Mouse (Mus musculus): ENCODE data around the gene Naa15.
"Not testable (repeated sequence)": the region's sequence is repeated elsewhere in the genome, so short reads cannot be mapped to it uniquely, and the experiment has no call there.

The Naa15 gene

GRCm38 (mm10) chr3:51393651-51394050 is 21.3 kb upstream of the Naa15 start:
- no peak for DNase-seq (ENCODE audit: low read depth, low spot score)

GRCm38 (mm10) chr3:51394881-51395280 is 20.1 kb upstream of the Naa15 start:
- no peak for DNase-seq (ENCODE audit: low read depth, low spot score)

GRCm38 (mm10) chr3:51395461-51396145 is 19.3 kb upstream of the Naa15 start:
- DNase-seq (ENCODE audit: low read depth, low spot score): no peak

GRCm38 (mm10) chr3:51396219-51397068 is 18.5 kb upstream of the Naa15 start, which contains the start of gene Mgarp:
Mgarp (minus strand) TSS chr3:51396738.
- no peak for DNase-seq (ENCODE audit: low read depth, low spot score)

- no peak for DNase-seq (ENCODE audit: low read depth, low spot score)
These were observed 17.1 kb upstream of the Naa15 start for GRCm38 (mm10) chr3:51397700-51398299.

GRCm38 (mm10) chr3:51398667-51399066 is 16.3 kb upstream of the Naa15 start:
- DNase-seq (ENCODE audit: low read depth, low spot score): no peak

- DNase-seq (ENCODE audit: low read depth, low spot score): no peak
These were observed 15.4 kb upstream of the Naa15 start for GRCm38 (mm10) chr3:51399531-51399930.

- no peak for DNase-seq (ENCODE audit: low read depth, low spot score)
These were observed 14.3 kb upstream of the Naa15 start for GRCm38 (mm10) chr3:51400682-51401081.

GRCm38 (mm10) chr3:51402054-51402453 is 12.9 kb upstream of the Naa15 start:
- DNase-seq (ENCODE audit: low read depth, low spot score): not testable (repeated sequence)

- DNase-seq (ENCODE audit: low read depth, low spot score): no peak
These were observed 12.3 kb upstream of the Naa15 start for GRCm38 (mm10) chr3:51402628-51403027.

- no peak for DNase-seq (ENCODE audit: low read depth, low spot score)
These were observed 6.9 kb upstream of the Naa15 start for GRCm38 (mm10) chr3:51407870-51408560.

GRCm38 (mm10) chr3:51408561-51409183 is 6.3 kb upstream of the Naa15 start, which contains the start of gene Ndufc1:
Ndufc1 (minus strand) TSS chr3:51408988.
- peak; percentile 76 for DNase-seq (ENCODE audit: low read depth, low spot score)

GRCm38 (mm10) chr3:51412457-51412856 is 2.5 kb upstream of the Naa15 start:
- DNase-seq (ENCODE audit: low read depth, low spot score): no peak

GRCm38 (mm10) chr3:51413276-51413675 is 1.7 kb upstream of the Naa15 start:
- no peak for DNase-seq (ENCODE audit: low read depth, low spot score)

GRCm38 (mm10) chr3:51416073-51416363 is 1.1 kb downstream of the Naa15 start:
- no peak for DNase-seq (ENCODE audit: low read depth, low spot score)

- no peak for DNase-seq (ENCODE audit: low read depth, low spot score)
These were observed 1.6 kb downstream of the Naa15 start for GRCm38 (mm10) chr3:51416364-51417134.

GRCm38 (mm10) chr3:51417135-51417458 is 2.1 kb downstream of the Naa15 start:
- DNase-seq (ENCODE audit: low read depth, low spot score): no peak

- no peak for DNase-seq (ENCODE audit: low read depth, low spot score)
These were observed 2.5 kb downstream of the Naa15 start for GRCm38 (mm10) chr3:51417485-51417884.

GRCm38 (mm10) chr3:51417966-51418365 is 3.0 kb downstream of the Naa15 start:
- no peak for DNase-seq (ENCODE audit: low read depth, low spot score)

- DNase-seq (ENCODE audit: low read depth, low spot score): no peak
These were observed 7.0 kb downstream of the Naa15 start for GRCm38 (mm10) chr3:51421921-51422320.

GRCm38 (mm10) chr3:51425394-51425793 is 10.4 kb downstream of the Naa15 start:
- DNase-seq (ENCODE audit: low read depth, low spot score): no peak
